ENCODE assay signal across 13 mouse cellular contexts in genomic region chrX:139519251-139519650, GRCm38 (mm10).
"Had no signal": no experiment of that assay in that cellular context is flagged by ENCODE, and none has a peak within 500 bp of the region (broad histone marks: within the 10 kb centered on the region; RNA-seq: fewer than 3 reads in every experiment).

No protein-coding gene starts in this region.

- H3K27me3 ChIP-seq: limb, embryonic 15.5 days; liver, embryonic 12.5 days; midbrain, embryonic 12.5 days had no signal

- H3K9me3 ChIP-seq: limb, embryonic 15.5 days; liver, embryonic 12.5 days; megakaryocyte, embryonic 14.5 days; midbrain, embryonic 12.5 days had no signal

- H3K4me3 ChIP-seq: limb, embryonic 15.5 days; liver, embryonic 12.5 days; megakaryocyte, embryonic 14.5 days; midbrain, embryonic 12.5 days had no signal

- H3K36me3 ChIP-seq: limb, embryonic 15.5 days; liver, embryonic 12.5 days; midbrain, embryonic 12.5 days had no signal

- H3K27ac ChIP-seq: limb, embryonic 15.5 days; liver, embryonic 12.5 days; midbrain, embryonic 12.5 days had no signal

- ATAC-seq: liver, embryonic 12.5 days; midbrain, embryonic 16.5 days had no signal

- DNase-seq: kidney, adult 8-10 months; kidney, postnatal 25 days; lung, embryonic 14.5 days; lung, postnatal 10 days; lung, postnatal 4 days; spleen, adult 18-20 months; thymus, adult 2 months; thymus, postnatal 36 days had no signal

- H3K9ac ChIP-seq: limb, embryonic 15.5 days; liver, embryonic 12.5 days; lung, embryonic 14.5 days; midbrain, embryonic 12.5 days had no signal

- H3K4me1 ChIP-seq: limb, embryonic 15.5 days; megakaryocyte, embryonic 14.5 days; midbrain, embryonic 12.5 days had no signal

- H3K4me2 ChIP-seq: limb, embryonic 15.5 days; liver, embryonic 12.5 days; lung, embryonic 14.5 days; midbrain, embryonic 12.5 days had no signal
